In genomic region chr6:70866761-70867160, GRCm38 (mm10) we compare ENCODE assay signal across 17 mouse cellular contexts. TPM values are rescaled to one million over a fixed set of nuclear protein-coding genes. Genes with fewer than 3 reads are reported as not detected.
"Had no signal": no experiment of that assay in that cellular context is flagged by ENCODE, and none has a peak within 500 bp of the region (broad histone marks: within the 10 kb centered on the region; RNA-seq: fewer than 3 reads in every experiment).

No protein-coding gene starts in this region.

- H3K9me3 ChIP-seq: hindbrain, embryonic 15.5 days; limb, embryonic 15.5 days; midbrain, embryonic 13.5 days had no signal

- H3K36me3 ChIP-seq: hindbrain, embryonic 15.5 days; midbrain, embryonic 13.5 days had no signal

- H3K4me2 ChIP-seq: hindbrain, embryonic 15.5 days; limb, embryonic 15.5 days; midbrain, embryonic 13.5 days had no signal

- H3K27ac ChIP-seq: hindbrain, embryonic 15.5 days; limb, embryonic 15.5 days; liver, embryonic 14.5 days; midbrain, embryonic 13.5 days had no signal

- DNase-seq: layer of hippocampus, adult 9-11 months; layer of hippocampus, postnatal 36 days; lung, adult 18-20 months; right cerebral cortex, postnatal 14 days; thymus, postnatal 36 days had no signal

- H3K27me3 ChIP-seq: hindbrain, embryonic 15.5 days; limb, embryonic 15.5 days; midbrain, embryonic 13.5 days had no signal

- H3K4me1 ChIP-seq: limb, embryonic 15.5 days had no signal

- ATAC-seq: intestine, postnatal 0 days; midbrain, embryonic 13.5 days had no signal

- H3K9ac ChIP-seq: hindbrain, embryonic 15.5 days; limb, embryonic 15.5 days; liver, embryonic 14.5 days; midbrain, embryonic 13.5 days had no signal

- H3K4me3 ChIP-seq: hindbrain, embryonic 15.5 days; limb, embryonic 15.5 days; midbrain, embryonic 13.5 days had no signal

RNA-seq across cellular contexts. Expression of gene Tex37, which starts 52.0 kb away (rescaled TPM):
- polyA plus RNA-seq: hindbrain, embryonic 15.5 days; intestine, postnatal 0 days; limb, embryonic 11.5 days; limb, embryonic 15.5 days; liver, embryonic 14.5 days; lung, embryonic 16.5 days; midbrain, embryonic 13.5 days; midbrain, postnatal 0 days; neural tube, embryonic 11.5 days; small intestine, adult 2 months; stomach, embryonic 16.5 days; thymus, postnatal 0 days had no signal
